Mouse (Mus musculus) bone marrow, adult 2 months (tissue): ENCODE results near the gene Ptov1.

Source experiments
- CTCF ChIP-seq: fragments of 200-500 bp; IDR thresholded peaks from 2 replicates; pipeline ENCODE4 v1.5.1; 2011; ENCODE audit warnings: low read length, control low read depth; ENCODE audit not compliant: control insufficient read depth, insufficient read depth
- POLR2A ChIP-seq: fragments of 200-500 bp; IDR thresholded peaks from 2 replicates; pipeline ENCODE4 v1.6.1; 2011; ENCODE audit warnings: low read depth, mild to moderate bottlenecking, control low read depth, low read length, borderline replicate concordance; ENCODE audit not compliant: control insufficient read depth

DNA sequence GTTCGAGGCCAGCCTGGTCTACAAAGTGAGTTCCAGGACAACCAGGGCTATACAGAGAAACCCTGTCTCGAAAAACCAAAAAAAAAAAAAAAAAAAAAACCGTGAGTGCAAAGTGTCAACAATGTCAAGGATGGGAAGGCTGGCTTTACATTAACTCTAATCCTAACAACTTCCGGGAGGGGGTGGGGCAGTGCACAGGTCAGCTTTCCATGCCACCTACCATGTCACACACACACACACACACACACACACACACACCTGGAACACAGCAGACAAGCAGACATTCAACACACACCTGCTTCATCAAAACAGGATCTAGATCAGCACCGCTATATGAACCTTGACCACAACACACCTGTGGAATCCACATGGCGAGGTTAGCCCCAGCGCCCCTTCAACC is 20.6 kb upstream of the Ptov1 start:
- TF ChIP-seq POLR2A: no peak
- TF ChIP-seq CTCF: no peak
